Mouse (Mus musculus): ENCODE measurements at regions not wholly inside any gene's neighbourhood (a gene's known extent, or its start where the extent isn't known, plus 50 kb on each side); places are given as distances from the start of the nearest gene placed in this dataset.

DNA sequence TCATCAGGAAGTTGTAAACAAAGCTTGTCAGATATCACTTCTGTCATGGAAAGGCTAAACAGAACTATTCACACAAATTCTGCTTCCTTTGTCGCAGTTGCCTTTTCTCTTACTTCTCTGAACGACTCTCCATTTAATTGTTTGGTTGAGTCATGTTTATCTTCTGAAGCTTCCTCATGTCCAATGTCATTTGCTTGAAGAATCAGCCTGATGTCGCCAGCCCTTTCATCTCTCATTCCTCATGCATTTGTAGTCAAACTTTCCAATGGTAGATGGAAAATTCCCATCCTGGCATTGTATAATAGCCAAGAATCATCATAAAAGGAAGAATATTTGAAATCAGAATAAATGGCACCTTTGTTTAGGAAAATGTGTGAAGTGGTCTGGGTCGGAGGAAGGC lies 225.6 kb upstream of the Pde3a start:
- H3K4me1 ChIP-seq (ENCODE audit: control insufficient read depth, insufficient read depth, low read length), result no peaks in the 10 kb centered on the region
- H3K36me3 ChIP-seq (ENCODE audit: control insufficient read depth, insufficient read depth, low read length), result no peaks in the 10 kb centered on the region
- H3K9ac ChIP-seq (ENCODE audit: low read length), result no peak overlapping the region
- no peaks in the 10 kb centered on the region for H3K27me3 ChIP-seq (ENCODE audit: control insufficient read depth, insufficient read depth, low read length)
- DNase-seq (ENCODE audit: low spot score) (no peak), ATAC-seq (ENCODE audit: insufficient number of reproducible peaks, low FRiP score, low TSS enrichment, low read depth) (no peak)
- H3K27ac ChIP-seq (replicated peaks; ENCODE audit: low read depth, low read length), result no peak overlapping the region
- WGBS, result 87% methylated on average over 4 of the region's 4 CpGs
- H3K4me2 ChIP-seq (ENCODE audit: low read depth, severe bottlenecking), result no peak overlapping the region
- no peak overlapping the region for H3K4me3 ChIP-seq (ENCODE audit: low read depth, low read length)
- no peaks in the 10 kb centered on the region for H3K9me3 ChIP-seq (ENCODE audit: control insufficient read depth, low read length)

DNA sequence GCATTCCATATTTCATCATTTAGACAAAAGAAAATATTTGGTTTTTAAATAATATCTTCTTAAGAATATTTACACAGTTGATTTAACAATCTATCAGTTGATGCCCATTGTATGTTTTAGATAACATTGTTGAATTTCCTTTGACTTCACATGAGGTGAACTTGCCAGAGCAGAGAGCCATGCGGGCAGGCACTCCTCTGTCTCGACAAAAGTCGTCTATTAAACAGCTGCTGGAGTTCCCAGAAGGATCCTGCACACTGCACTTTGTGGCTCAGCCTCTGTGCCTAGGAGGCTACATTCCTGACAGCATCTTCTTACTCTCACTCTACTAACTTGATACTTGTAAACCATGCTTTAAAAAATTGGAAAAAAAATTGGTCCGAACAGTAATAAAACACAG lies 221.7 kb upstream of the Pde3a start:
- 70% methylated on average over 4 of the region's 4 CpGs for WGBS
- Histone ChIP-seq H3K9me3 (ENCODE audit: control insufficient read depth, low read length) (no peaks in the 10 kb centered on the region), H3K4me1 (ENCODE audit: control insufficient read depth, insufficient read depth, low read length) (no peaks in the 10 kb centered on the region), H3K27me3 (ENCODE audit: control insufficient read depth, insufficient read depth, low read length) (no peaks in the 10 kb centered on the region), H3K36me3 (ENCODE audit: control insufficient read depth, insufficient read depth, low read length) (no peaks in the 10 kb centered on the region), H3K4me2 (ENCODE audit: low read depth, severe bottlenecking) (no peak overlapping the region), H3K27ac (replicated peaks; ENCODE audit: low read depth, low read length) (no peak overlapping the region), H3K4me3 (ENCODE audit: low read depth, low read length) (no peak overlapping the region), H3K9ac (ENCODE audit: low read length) (no peak overlapping the region)
- ATAC-seq (ENCODE audit: insufficient number of reproducible peaks, low FRiP score, low TSS enrichment, low read depth) (no peak), DNase-seq (ENCODE audit: low spot score) (no peak)

DNA sequence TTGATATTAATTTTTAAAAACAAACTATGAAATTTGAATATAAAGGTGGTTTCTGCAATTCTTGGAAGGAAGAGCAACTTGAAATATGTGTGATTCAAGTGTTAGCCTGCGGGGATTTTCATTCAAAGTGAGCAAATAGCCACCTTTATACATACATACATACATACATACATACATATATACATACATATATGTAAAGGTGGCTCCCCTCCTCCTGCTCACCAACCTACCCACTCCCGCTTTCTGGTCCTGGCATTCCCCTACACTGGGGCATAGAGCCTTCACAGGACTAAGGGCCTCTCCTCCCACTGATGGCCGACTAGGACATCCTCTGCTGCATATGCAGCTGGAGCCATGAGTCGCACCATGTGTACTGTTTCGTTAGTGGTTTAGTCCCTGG lies 221.3 kb upstream of the Pde3a start:
- Histone ChIP-seq H3K27me3 (ENCODE audit: control insufficient read depth, insufficient read depth, low read length) (no peaks in the 10 kb centered on the region), H3K4me3 (ENCODE audit: low read depth, low read length) (no peak overlapping the region), H3K4me2 (ENCODE audit: low read depth, severe bottlenecking) (no peak overlapping the region), H3K9me3 (ENCODE audit: control insufficient read depth, low read length) (no peaks in the 10 kb centered on the region), H3K9ac (ENCODE audit: low read length) (no peak overlapping the region), H3K4me1 (ENCODE audit: control insufficient read depth, insufficient read depth, low read length) (no peaks in the 10 kb centered on the region), H3K27ac (replicated peaks; ENCODE audit: low read depth, low read length) (no peak overlapping the region), H3K36me3 (ENCODE audit: control insufficient read depth, insufficient read depth, low read length) (no peaks in the 10 kb centered on the region)
- ATAC-seq (ENCODE audit: insufficient number of reproducible peaks, low FRiP score, low TSS enrichment, low read depth) (no peak), DNase-seq (ENCODE audit: low spot score) (no peak)
- WGBS, result 90% methylated on average over 5 of the region's 5 CpGs

DNA sequence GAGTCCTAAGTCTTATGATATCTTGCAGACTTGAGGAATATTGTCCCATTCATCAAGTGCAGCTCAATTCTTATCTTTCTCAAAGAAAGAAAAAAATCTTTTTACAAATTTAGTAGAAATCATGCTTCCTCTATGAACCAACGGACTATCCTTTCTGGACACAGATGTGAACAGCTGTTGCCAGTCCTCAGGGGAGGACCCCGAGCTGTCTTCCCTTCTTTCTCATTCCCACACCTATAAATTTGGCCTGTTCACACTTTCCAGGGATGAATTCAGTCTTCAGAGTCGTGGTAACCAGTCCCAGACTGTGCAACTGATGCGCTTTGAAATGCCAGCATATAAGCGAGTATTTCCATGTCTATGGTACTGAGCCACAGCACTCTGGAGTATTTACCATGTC lies 214.2 kb upstream of the Pde3a start:
- ATAC-seq (ENCODE audit: insufficient number of reproducible peaks, low FRiP score, low TSS enrichment, low read depth) (no peak), DNase-seq (ENCODE audit: low spot score) (no peak)
- H3K9ac ChIP-seq (ENCODE audit: low read length), result no peak overlapping the region
- WGBS, result 79% methylated on average over 5 of the region's 5 CpGs
- H3K9me3 ChIP-seq (ENCODE audit: control insufficient read depth, low read length), result no peaks in the 10 kb centered on the region
- H3K4me1 ChIP-seq (ENCODE audit: control insufficient read depth, insufficient read depth, low read length), result no peaks in the 10 kb centered on the region
- no peak overlapping the region for H3K4me3 ChIP-seq (ENCODE audit: low read depth, low read length)
- H3K4me2 ChIP-seq (ENCODE audit: low read depth, severe bottlenecking), result no peak overlapping the region
- H3K36me3 ChIP-seq (ENCODE audit: control insufficient read depth, insufficient read depth, low read length), result no peaks in the 10 kb centered on the region
- no peak overlapping the region for H3K27ac ChIP-seq (replicated peaks; ENCODE audit: low read depth, low read length)
- H3K27me3 ChIP-seq (ENCODE audit: control insufficient read depth, insufficient read depth, low read length), result no peaks in the 10 kb centered on the region

DNA sequence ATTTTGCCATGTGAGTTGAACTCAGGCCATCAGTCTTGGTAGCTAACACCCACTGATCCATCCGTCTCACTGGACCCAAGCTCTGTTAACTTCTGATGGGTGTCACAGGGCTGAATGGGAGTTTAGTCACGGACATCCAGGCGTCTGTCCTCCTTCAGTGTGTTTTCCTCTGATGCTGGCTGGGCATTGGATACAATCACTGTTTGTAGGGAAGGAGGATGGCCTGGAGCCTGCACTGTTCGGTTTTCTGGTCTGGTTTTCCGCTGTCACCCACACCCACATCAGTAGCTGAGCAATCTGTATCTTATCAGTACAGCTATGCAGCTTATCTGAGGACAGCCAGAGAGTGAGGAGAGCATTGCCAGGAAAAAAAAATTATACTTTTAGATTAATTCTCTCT lies 207.7 kb upstream of the Pde3a start:
- no peaks in the 10 kb centered on the region for H3K4me1 ChIP-seq (ENCODE audit: control insufficient read depth, insufficient read depth, low read length)
- ATAC-seq (ENCODE audit: insufficient number of reproducible peaks, low FRiP score, low TSS enrichment, low read depth) (no peak), DNase-seq (ENCODE audit: low spot score) (no peak)
- H3K27ac ChIP-seq (replicated peaks; ENCODE audit: low read depth, low read length), result no peak overlapping the region
- H3K4me3 ChIP-seq (ENCODE audit: low read depth, low read length), result no peak overlapping the region
- H3K36me3 ChIP-seq (ENCODE audit: control insufficient read depth, insufficient read depth, low read length), result no peaks in the 10 kb centered on the region
- no peaks in the 10 kb centered on the region for H3K9me3 ChIP-seq (ENCODE audit: control insufficient read depth, low read length)
- no peaks in the 10 kb centered on the region for H3K27me3 ChIP-seq (ENCODE audit: control insufficient read depth, insufficient read depth, low read length)
- no peak overlapping the region for H3K4me2 ChIP-seq (ENCODE audit: low read depth, severe bottlenecking)
- H3K9ac ChIP-seq (ENCODE audit: low read length), result no peak overlapping the region
- 80% methylated on average over 5 of the region's 5 CpGs for WGBS

DNA sequence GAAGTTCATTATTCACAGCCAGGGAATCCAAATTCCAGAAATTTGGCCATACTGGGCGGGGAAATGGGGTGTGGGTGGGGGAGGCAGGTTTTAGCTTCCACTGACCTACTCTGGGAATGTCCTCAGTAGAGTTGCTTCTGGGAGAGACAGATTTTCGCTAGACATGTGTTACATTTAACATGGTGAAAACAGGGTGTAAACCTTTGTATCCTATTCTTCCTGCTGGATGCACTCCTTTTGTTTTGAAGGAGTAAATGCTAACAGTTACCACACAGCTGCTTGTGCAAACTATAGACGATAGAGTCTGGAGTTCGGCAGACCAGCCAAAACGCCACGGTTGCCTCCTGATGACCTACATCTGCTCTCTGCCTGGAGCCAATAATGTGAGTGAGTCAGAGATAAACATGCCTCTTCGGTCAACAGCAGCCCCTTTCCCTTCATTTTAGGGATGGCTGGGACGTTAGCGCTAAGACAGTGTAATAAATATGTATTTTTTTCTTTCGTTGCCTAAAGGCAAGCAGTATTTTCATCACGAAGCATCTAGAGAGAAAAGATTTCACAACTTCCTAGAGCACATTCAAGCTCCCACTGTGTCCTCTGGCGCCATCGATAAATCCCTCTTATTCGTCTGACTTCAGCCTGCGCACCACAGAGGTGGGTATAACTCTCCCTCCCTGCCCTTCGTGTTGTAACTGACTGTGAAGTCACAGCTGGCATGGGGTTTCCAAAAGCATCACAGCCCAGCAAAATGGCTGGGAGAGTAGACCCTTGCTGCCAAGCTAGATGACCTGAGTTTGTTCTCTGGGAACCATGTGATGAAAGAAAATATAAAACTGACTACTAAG lies 207.1 kb upstream of the Pde3a start:
- Histone ChIP-seq H3K4me1 (ENCODE audit: control insufficient read depth, insufficient read depth, low read length) (no peaks in the 10 kb centered on the region), H3K36me3 (ENCODE audit: control insufficient read depth, insufficient read depth, low read length) (no peaks in the 10 kb centered on the region), H3K9ac (ENCODE audit: low read length) (no peak overlapping the region), H3K27me3 (ENCODE audit: control insufficient read depth, insufficient read depth, low read length) (no peaks in the 10 kb centered on the region), H3K4me2 (ENCODE audit: low read depth, severe bottlenecking) (no peak overlapping the region), H3K27ac (replicated peaks; ENCODE audit: low read depth, low read length) (no peak overlapping the region), H3K4me3 (ENCODE audit: low read depth, low read length) (no peak overlapping the region), H3K9me3 (ENCODE audit: control insufficient read depth, low read length) (no peaks in the 10 kb centered on the region)
- DNase-seq (ENCODE audit: low spot score) (no peak), ATAC-seq (ENCODE audit: insufficient number of reproducible peaks, low FRiP score, low TSS enrichment, low read depth) (no peak)
- 79% methylated on average over 16 of the region's 16 CpGs for WGBS

DNA sequence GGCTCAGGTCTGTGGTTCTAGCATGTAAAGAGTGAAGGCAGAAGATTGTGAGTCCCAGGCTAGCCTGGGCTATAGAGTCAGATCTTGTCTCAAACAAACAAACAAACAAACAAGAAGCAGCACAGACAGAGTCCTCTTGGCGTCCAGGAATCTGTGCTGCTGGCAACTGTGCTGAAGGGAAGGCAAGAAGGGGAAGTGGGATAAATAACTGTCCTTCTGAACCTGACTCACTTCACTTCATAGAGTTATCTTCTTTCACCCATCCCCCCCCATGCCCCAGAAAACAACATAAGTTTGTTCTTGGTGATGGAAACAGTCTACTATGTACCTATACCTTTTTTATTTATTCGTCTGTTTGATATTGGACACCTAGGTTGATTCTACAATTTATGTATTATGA lies 200.8 kb upstream of the Pde3a start:
- DNase-seq (ENCODE audit: low spot score) (no peak), ATAC-seq (ENCODE audit: insufficient number of reproducible peaks, low FRiP score, low TSS enrichment, low read depth) (no peak)
- H3K9ac ChIP-seq (ENCODE audit: low read length), result no peak overlapping the region
- H3K4me3 ChIP-seq (ENCODE audit: low read depth, low read length), result no peak overlapping the region
- H3K4me2 ChIP-seq (ENCODE audit: low read depth, severe bottlenecking), result no peak overlapping the region
- WGBS, result 88% methylated on average over 2 of the region's 2 CpGs
- no peaks in the 10 kb centered on the region for H3K9me3 ChIP-seq (ENCODE audit: control insufficient read depth, low read length)
- no peaks in the 10 kb centered on the region for H3K36me3 ChIP-seq (ENCODE audit: control insufficient read depth, insufficient read depth, low read length)
- no peaks in the 10 kb centered on the region for H3K4me1 ChIP-seq (ENCODE audit: control insufficient read depth, insufficient read depth, low read length)
- H3K27me3 ChIP-seq (ENCODE audit: control insufficient read depth, insufficient read depth, low read length), result no peaks in the 10 kb centered on the region
- H3K27ac ChIP-seq (replicated peaks; ENCODE audit: low read depth, low read length), result no peak overlapping the region

DNA sequence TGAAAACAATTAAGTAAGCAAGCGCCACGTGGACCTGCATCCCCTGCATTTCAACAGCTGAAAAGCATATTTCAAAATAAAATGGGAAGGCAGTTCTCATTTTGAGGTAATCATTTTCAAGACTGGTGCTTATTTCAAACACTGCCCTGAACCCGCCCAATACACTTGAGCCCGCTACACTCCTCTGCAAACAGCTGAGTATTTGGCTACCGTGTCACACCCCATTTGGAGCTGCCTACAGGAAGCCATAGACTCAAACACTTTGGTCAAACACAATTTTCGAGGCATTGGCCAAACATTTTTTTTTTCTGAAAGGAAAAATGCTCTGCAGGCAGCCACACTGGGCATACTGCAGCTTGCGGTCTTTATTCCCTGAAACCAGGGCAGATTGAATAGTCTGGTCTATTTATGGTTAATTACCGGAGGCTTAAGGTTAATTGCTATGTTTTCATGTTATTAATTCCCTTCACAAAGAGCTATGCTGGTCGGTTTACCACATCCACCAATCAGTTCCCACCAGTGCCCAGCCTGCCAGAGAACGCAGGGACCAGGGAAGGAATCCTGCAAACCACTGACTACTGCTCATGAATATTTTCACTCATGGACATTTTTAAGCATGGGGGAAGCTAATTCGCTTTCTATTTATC lies 198.9 kb upstream of the Pde3a start:
- H3K4me2 ChIP-seq (ENCODE audit: low read depth, severe bottlenecking), result no peak overlapping the region

More for the DNA sequence above, 198.9 kb upstream of the Pde3a start:
- Histone ChIP-seq H3K9me3 (ENCODE audit: control insufficient read depth, low read length) (no peaks in the 10 kb centered on the region), H3K27ac (replicated peaks; ENCODE audit: low read depth, low read length) (no peak overlapping the region), H3K9ac (ENCODE audit: low read length) (no peak overlapping the region), H3K4me1 (ENCODE audit: control insufficient read depth, insufficient read depth, low read length) (no peaks in the 10 kb centered on the region), H3K4me3 (ENCODE audit: low read depth, low read length) (no peak overlapping the region), H3K36me3 (ENCODE audit: control insufficient read depth, insufficient read depth, low read length) (no peaks in the 10 kb centered on the region), H3K27me3 (ENCODE audit: control insufficient read depth, insufficient read depth, low read length) (no peaks in the 10 kb centered on the region)
- DNase-seq (ENCODE audit: low spot score) (no peak), ATAC-seq (ENCODE audit: insufficient number of reproducible peaks, low FRiP score, low TSS enrichment, low read depth) (no peak)
- 56% methylated on average over 11 of the region's 11 CpGs for WGBS

All from limb, embryonic 11.5 days (tissue).